Mouse (Mus musculus) kidney, adult 2 months (tissue): Measurements from ENCODE around the gene Ppp3cb. TPM values are rescaled to one million over a fixed set of nuclear protein-coding genes. Genes with fewer than 3 reads are reported as not detected.

Experiments used
- DNase-seq: peaks from one replicate; pipeline ENCODE4 v3.0.0; 2021
- H3K27ac ChIP-seq: fragments of 200-500 bp; 2 replicates; pipeline ENCODE4 v1.5.1; 2012; ENCODE audit warnings: low read depth, low read length, control low read depth, inconsistent platforms; ENCODE audit not compliant: insufficient read depth
- H3K27me3 ChIP-seq: fragments of 200-500 bp; replicated peaks from 2 replicates; pipeline ENCODE4 v1.6.1; 2012; ENCODE audit warnings: mild to moderate bottlenecking, moderate library complexity, low read length, inconsistent platforms; ENCODE audit not compliant: control insufficient read depth, insufficient read depth
- H3K36me3 ChIP-seq: fragments of 200-500 bp; 2 replicates; pipeline ENCODE4 v1.6.1; 2012; ENCODE audit warnings: mild to moderate bottlenecking, moderate library complexity, low read length, inconsistent platforms; ENCODE audit not compliant: control insufficient read depth, insufficient read depth
- H3K4me1 ChIP-seq: fragments of 200-500 bp; 2 replicates; pipeline ENCODE4 v1.6.1; 2011; ENCODE audit warnings: low read length; ENCODE audit not compliant: control insufficient read depth, insufficient read depth
- H3K4me3 ChIP-seq: fragments of 200-500 bp; 2 replicates; pipeline ENCODE4 v1.5.1; 2011; ENCODE audit warnings: mild to moderate bottlenecking, low read depth, low read length, control low read depth; ENCODE audit not compliant: insufficient read depth
- CTCF ChIP-seq: fragments of 200-500 bp; conservative IDR thresholded peaks from 2 replicates; pipeline ENCODE4 v1.5.1; 2011; ENCODE audit warnings: low read depth, mild to moderate bottlenecking, control low read depth, low read length, moderate library complexity, mixed read lengths; ENCODE audit not compliant: insufficient read depth, insufficient read length
- POLR2A ChIP-seq: fragments of 200-500 bp; IDR thresholded peaks from one replicate; pipeline ENCODE4 v1.6.1; 2011; ENCODE audit warnings: low read depth, low read length, control low read depth
- WGBS: fragments of 180-500 bp; shearing (Covaris S2); methylation state at CpG from one replicate; pipeline ENCODE4 v1.1.7; 2018; 5-methylcytosine and 5-hydroxymethylcytosine counted together
- polyA plus RNA-seq: library from polyadenylated mRNA; depleted of rRNA; stranded (reverse); fragments of >200 nt; gene quantifications from 2 replicates; pipeline ENCODE4 v1.2.3, GENCODE M21; 2012

Ppp3cb gene
- polyA plus RNA-seq, 1 experiment = 13.7 TPM

- DNase-seq = no peak
- no peaks in the 10 kb centered on the region for H3K4me1 ChIP-seq
- no peaks in the 10 kb centered on the region for H3K27me3 ChIP-seq
- no peak overlapping the region for H3K4me3 ChIP-seq
- no peaks in the 10 kb centered on the region for H3K36me3 ChIP-seq
- TF ChIP-seq POLR2A (no peak), CTCF (no peak)
- WGBS = 80% methylated on average over 2 of the region's 2 CpGs
- H3K27ac ChIP-seq = no peak overlapping the region
These were observed 37.9 kb downstream of the Ppp3cb start for GRCm38 (mm10) chr14:20508424-20508823.

GRCm38 (mm10) chr14:20502966-20503365, 43.4 kb downstream of the Ppp3cb start:
- no peaks in the 10 kb centered on the region for H3K4me1 ChIP-seq

GRCm38 (mm10) chr14:20499982-20500381, 46.4 kb downstream of the Ppp3cb start:
- Histone ChIP-seq H3K27me3 (no peaks in the 10 kb centered on the region), H3K4me1 (no peaks in the 10 kb centered on the region), H3K27ac (no peak overlapping the region), H3K4me3 (no peak overlapping the region), H3K36me3 (no peaks in the 10 kb centered on the region)
- no peak for TF ChIP-seq POLR2A
- no peak for TF ChIP-seq CTCF
- 91% methylated on average over 3 of the region's 3 CpGs for WGBS
- DNase-seq = no peak

More at GRCm38 (mm10) chr14:20502966-20503365, 43.4 kb downstream of the Ppp3cb start:
- TF ChIP-seq POLR2A (no peak), CTCF (no peak)
- Histone ChIP-seq H3K27ac (no peak overlapping the region), H3K4me3 (no peak overlapping the region), H3K36me3 (no peaks in the 10 kb centered on the region), H3K27me3 (no peaks in the 10 kb centered on the region)
- peak; percentile 5 for DNase-seq
- 87% methylated on average over 10 of the region's 10 CpGs for WGBS

- Histone ChIP-seq H3K4me3 (no peak within 1 kb of the TSS), H3K27me3 (no peaks in the 10 kb centered on the region), H3K36me3 (no peaks in the 10 kb centered on the region), H3K27ac (no peak within 1 kb of the TSS), H3K4me1 (no peaks in the 10 kb centered on the region)
- DNase-seq = no peak
- TF ChIP-seq CTCF = no peak
- TF ChIP-seq POLR2A = no peak
- WGBS = 69% methylated on average over 2 of the region's 2 CpGs
These were observed 49.8 kb downstream of the Ppp3cb start, which contains the start of gene Mss51 for GRCm38 (mm10) chr14:20496603-20497002. Gene Mss51, minus strand, starts transcription at chr14:20496901.

GRCm38 (mm10) chr14:20486031-20486430, 60.3 kb downstream of the Ppp3cb start:
- no peak overlapping the region for H3K4me3 ChIP-seq
- peaks cover 1% of the 10 kb centered on the region; the same call in 1 of the 2 replicates for H3K36me3 ChIP-seq
- DNase-seq = no peak
- TF ChIP-seq POLR2A (no peak), CTCF (no peak)
- WGBS = 95% methylated on average over 5 of the region's 5 CpGs
- H3K4me1 ChIP-seq = no peaks in the 10 kb centered on the region
- no peak overlapping the region for H3K27ac ChIP-seq
- H3K27me3 ChIP-seq = no peaks in the 10 kb centered on the region; the same call in 1 of the 2 replicates

- Histone ChIP-seq H3K27me3 (no peaks in the 10 kb centered on the region; the same call in 1 of the 2 replicates), H3K36me3 (peaks cover 1% of the 10 kb centered on the region; the same call in 1 of the 2 replicates), H3K4me1 (peaks cover 3% of the 10 kb centered on the region; the same call in 1 of the 2 replicates), H3K4me3 (no peak overlapping the region), H3K27ac (no peak overlapping the region)
- WGBS = 88% methylated on average over 7 of the region's 7 CpGs
- TF ChIP-seq POLR2A (no peak), CTCF (no peak)
- no peak for DNase-seq
These were observed 64.2 kb downstream of the Ppp3cb start for GRCm38 (mm10) chr14:20482051-20482751.

- no peaks in the 10 kb centered on the region; the same call in 1 of the 2 replicates for H3K27me3 ChIP-seq
- H3K4me3 ChIP-seq = no peak overlapping the region
- DNase-seq = peak; percentile 19
- TF ChIP-seq CTCF = no peak
- no peak for TF ChIP-seq POLR2A
- H3K4me1 ChIP-seq = peaks cover 3% of the 10 kb centered on the region; the same call in 1 of the 2 replicates
- H3K36me3 ChIP-seq = no peaks in the 10 kb centered on the region
- 34% methylated on average over 5 of the region's 5 CpGs for WGBS
- H3K27ac ChIP-seq = no peak overlapping the region
These were observed 65.2 kb downstream of the Ppp3cb start for GRCm38 (mm10) chr14:20481211-20481610.

GRCm38 (mm10) chr14:20480195-20480579, 66.2 kb downstream of the Ppp3cb start:
- H3K27ac ChIP-seq = no peak overlapping the region
- 72% methylated on average over 1 of the region's 1 CpGs for WGBS
- peaks cover 3% of the 10 kb centered on the region; the same call in 1 of the 2 replicates for H3K4me1 ChIP-seq
- DNase-seq = no peak
- no peak for TF ChIP-seq CTCF
- no peak for TF ChIP-seq POLR2A
- H3K36me3 ChIP-seq = no peaks in the 10 kb centered on the region
- no peaks in the 10 kb centered on the region; the same call in 1 of the 2 replicates for H3K27me3 ChIP-seq
- peak overlapping the region; percentile 97 for H3K4me3 ChIP-seq
